ENCODE assay signal across 28 mouse cellular contexts in the genomic region with DNA sequence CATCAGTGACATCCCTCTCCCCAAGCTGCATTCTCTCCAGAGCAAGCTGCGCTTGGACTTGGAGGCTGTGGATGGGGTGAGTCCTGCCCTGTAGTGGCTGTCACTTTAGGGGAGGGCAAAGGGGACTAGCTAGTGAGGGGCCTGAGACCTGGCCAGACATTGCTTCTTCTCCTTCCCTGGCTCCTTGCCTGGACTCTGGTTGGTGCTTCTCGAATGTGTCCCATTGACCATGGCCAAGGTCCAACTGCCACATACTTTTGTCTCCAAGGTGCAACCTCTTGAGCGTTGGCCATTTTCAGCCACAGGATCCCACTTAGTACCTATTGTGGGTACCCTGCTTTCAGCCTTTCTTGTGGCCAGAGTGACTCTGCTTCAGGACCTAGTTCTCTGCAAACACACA. TPM values are rescaled to one million over a fixed set of nuclear protein-coding genes. Genes with fewer than 3 reads are reported as not detected.
DNase-seq lines count a peak whose midpoint lies in the region; ATAC-seq lines count a peak whose summit lies in the region.
"Had no signal": no experiment of that assay in that cellular context is flagged by ENCODE, and none has a peak within 500 bp of the region (broad histone marks: within the 10 kb centered on the region; RNA-seq: fewer than 3 reads in every experiment).

No protein-coding gene starts in this region.

- H3K4me3 ChIP-seq in kidney, embryonic 15.5 days (replicated peaks): no peak overlapping the region
- H3K4me3 ChIP-seq: embryonic facial prominence, embryonic 12.5 days; heart, embryonic 10.5 days; heart, embryonic 15.5 days; hindbrain, embryonic 12.5 days; intestine, embryonic 15.5 days; lung, embryonic 15.5 days had no signal

- no peaks in the 10 kb centered on the region for H3K27me3 ChIP-seq in kidney, embryonic 15.5 days
- H3K27me3 ChIP-seq: CH12.LX; embryonic facial prominence, embryonic 12.5 days; heart, embryonic 15.5 days; hindbrain, embryonic 12.5 days; intestine, embryonic 15.5 days; lung, embryonic 15.5 days had no signal

- DNase-seq in cerebellum, adult 11-12 months: peak; percentile 47
- peak; percentile 58 for DNase-seq in kidney, adult 18-20 months
- DNase-seq in lung, postnatal 14 days: peak; percentile 18
- no peak for DNase-seq in lung, postnatal 4 days
- DNase-seq in kidney, postnatal 25 days: peak; percentile 78 to 83
- DNase-seq in embryo, embryonic 9.5 days (ENCODE audit: extremely low spot score): no peak
- DNase-seq: adrenal gland, adult 2 months; adrenal gland, postnatal 36 days; gastrocnemius, postnatal 25 days; heart, adult 11 months; heart, postnatal 36 days; layer of hippocampus, postnatal 36 days; left cerebral cortex, postnatal 4 days; right cerebral cortex, postnatal 4 days had no signal

- H3K4me2 ChIP-seq in kidney, embryonic 15.5 days: no peak overlapping the region
- H3K4me2 ChIP-seq: embryonic facial prominence, embryonic 12.5 days; heart, embryonic 15.5 days; hindbrain, embryonic 12.5 days; intestine, embryonic 15.5 days; lung, embryonic 15.5 days; midbrain, embryonic 11.5 days had no signal

- ATAC-seq in cerebellum, adult (ENCODE audit: insufficient number of reproducible peaks, low FRiP score, low TSS enrichment): no peak
- ATAC-seq in kidney, embryonic 15.5 days (replicated peaks; ENCODE audit: low FRiP score): no peak
- ATAC-seq: activated CD4-positive, CD25-positive, alpha-beta regulatory T cell, adult 4 months; forebrain, embryonic 14.5 days had no signal

- no peak overlapping the region for H3K9ac ChIP-seq in kidney, embryonic 15.5 days
- H3K9ac ChIP-seq: embryonic facial prominence, embryonic 12.5 days; heart, embryonic 15.5 days; hindbrain, embryonic 12.5 days; intestine, embryonic 15.5 days; liver, embryonic 14.5 days; lung, embryonic 15.5 days had no signal

- 91% methylated on average over 3 of the region's 3 CpGs for WGBS in kidney, embryonic 15.5 days

- H3K27ac ChIP-seq in kidney, embryonic 15.5 days: no peak overlapping the region
- H3K27ac ChIP-seq: embryonic facial prominence, embryonic 12.5 days; heart, embryonic 10.5 days; heart, embryonic 15.5 days; hindbrain, embryonic 12.5 days; hindbrain, postnatal 0 days; intestine, embryonic 15.5 days; liver, embryonic 14.5 days; lung, embryonic 15.5 days had no signal

- H3K4me1 ChIP-seq in kidney, embryonic 15.5 days: no peaks in the 10 kb centered on the region
- H3K4me1 ChIP-seq: embryonic facial prominence, embryonic 12.5 days; heart, embryonic 15.5 days; hindbrain, embryonic 12.5 days; intestine, embryonic 15.5 days; lung, embryonic 15.5 days had no signal

- H3K9me3 ChIP-seq in kidney, embryonic 15.5 days (replicated peaks): no peaks in the 10 kb centered on the region
- H3K9me3 ChIP-seq: embryonic facial prominence, embryonic 12.5 days; heart, embryonic 10.5 days; heart, embryonic 15.5 days; hindbrain, embryonic 12.5 days; intestine, embryonic 15.5 days; lung, embryonic 15.5 days had no signal

- peaks cover 68% of the 10 kb centered on the region for H3K36me3 ChIP-seq in kidney, embryonic 15.5 days

RNA-seq across cellular contexts. Expression of a gene that starts 9.2 kb away (rescaled TPM):
- polyA plus RNA-seq in kidney, embryonic 15.5 days (2015; fragmentation: Nextera tagmentation; extraction: Ambion mirVana): 44.4 and 46.4 TPM in 2 replicates

RNA-seq across cellular contexts. Expression of a gene that starts 9.3 kb away (rescaled TPM):
- 47.0 and 53.4 TPM in 2 replicates for polyA plus RNA-seq in kidney, embryonic 15.5 days (2015; fragmentation: Nextera tagmentation; extraction: Ambion mirVana)

RNA-seq across cellular contexts. Expression of a gene that starts 25.5 kb away (rescaled TPM):
- polyA plus RNA-seq in kidney, embryonic 15.5 days (2015; fragmentation: Nextera tagmentation; extraction: Ambion mirVana): 1.1 and 3.9 TPM in 2 replicates

RNA-seq across cellular contexts. Expression of a gene that starts 42.5 kb away (rescaled TPM):
- polyA plus RNA-seq in kidney, embryonic 15.5 days (2015; fragmentation: Nextera tagmentation; extraction: Ambion mirVana): 9.0 and 10.5 TPM in 2 replicates

RNA-seq across cellular contexts. Expression of a gene that starts 43.7 kb away (rescaled TPM):
- 669 and 677 TPM in 2 replicates for polyA plus RNA-seq in kidney, embryonic 15.5 days (2015; fragmentation: Nextera tagmentation; extraction: Ambion mirVana)

Comparison
In these comparisons a context has a peak if more than half of its experiments do, and no peak if none do; other contexts are left out.
1. DNase-seq: peak in cerebellum, adult 11-12 months (single experiment), kidney, adult 18-20 months (single experiment), lung, postnatal 14 days (single experiment) and kidney, postnatal 25 days (2 of 2); none in lung, postnatal 4 days (0 of 2) and embryo, embryonic 9.5 days (single experiment).